Mouse (Mus musculus) kidney, adult 18-20 months (tissue): ENCODE measurements at regions not wholly inside any gene's neighbourhood (a gene's known extent, or its start where the extent isn't known, plus 50 kb on each side); places are given as distances from the start of the nearest gene placed in this dataset.

Experiments used
- DNase-seq: peaks from one replicate; pipeline ENCODE4 v3.0.0; 2021

GRCm38 (mm10) chr13:34462206-34462807 lies 117.3 kb upstream of the Slc22a23 start:
- DNase-seq: peak; percentile 10

- DNase-seq: no peak
Observed at GRCm38 (mm10) chr13:34460969-34461368, 116.0 kb upstream of the Slc22a23 start.

DNA sequence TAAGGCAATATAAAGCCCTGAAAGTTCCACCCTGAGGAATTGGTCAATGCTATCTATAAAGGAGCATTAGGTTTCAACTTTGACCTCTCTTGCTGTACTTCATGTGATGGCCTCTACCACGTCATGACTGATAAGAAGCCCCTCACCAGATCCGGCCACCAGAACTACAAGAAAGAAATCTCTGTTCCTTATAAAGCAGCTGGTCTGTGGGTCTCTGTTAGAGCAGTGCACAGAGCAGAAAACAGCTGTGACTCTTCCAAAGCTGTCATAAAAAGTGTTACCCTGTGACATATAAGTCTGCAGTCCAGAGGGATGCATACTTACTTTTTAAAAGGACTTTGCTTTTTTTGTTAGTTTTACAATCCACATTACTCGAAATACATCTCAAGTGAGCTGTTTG lies 111.1 kb upstream of the Slc22a23 start:
- no peak for DNase-seq

- DNase-seq: no peak
Observed at GRCm38 (mm10) chr13:34446806-34447205, 101.8 kb upstream of the Slc22a23 start.

- no peak for DNase-seq
Observed at GRCm38 (mm10) chr13:34446327-34446726, 101.3 kb upstream of the Slc22a23 start.

DNA sequence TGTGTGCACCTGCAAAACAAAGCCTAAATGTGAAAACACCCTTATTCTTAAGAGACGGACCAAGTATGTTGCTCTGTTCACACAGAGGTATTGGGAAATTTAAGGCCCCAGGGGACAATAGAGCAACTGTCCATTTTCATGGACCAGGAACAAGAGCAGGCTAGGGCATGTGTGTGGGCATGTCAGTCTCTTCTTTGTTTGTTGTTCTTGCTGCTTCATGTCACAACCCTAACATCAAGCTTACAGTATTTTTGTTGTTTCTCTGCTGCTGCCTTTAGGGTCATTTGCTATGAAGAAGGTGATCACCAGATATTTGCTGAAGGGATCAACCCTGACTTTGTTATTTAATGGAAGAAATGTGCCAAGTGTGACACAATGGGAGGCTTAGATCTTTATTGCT lies 96.4 kb upstream of the Slc22a23 start:
- DNase-seq: no peak

DNA sequence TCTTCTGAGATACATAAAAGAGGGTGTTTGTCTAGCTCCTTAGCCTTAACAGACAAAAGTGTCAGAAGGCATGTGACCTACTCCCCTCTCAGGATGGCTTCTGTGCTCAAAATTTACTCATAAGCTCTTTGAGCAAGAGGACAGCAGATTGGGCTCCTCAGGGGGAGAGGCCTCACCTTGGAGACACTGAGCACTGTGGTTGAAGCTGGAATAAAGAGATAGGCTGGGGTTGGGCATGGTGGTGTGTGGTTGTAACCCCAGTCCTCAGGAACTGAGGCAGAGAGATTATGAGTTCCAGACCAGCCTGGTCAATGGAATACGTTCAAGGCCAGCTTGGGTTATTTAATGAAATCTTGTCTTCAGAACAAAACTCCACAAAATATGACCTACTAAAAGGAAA lies 82.5 kb upstream of the Slc22a23 start:
- DNase-seq: no peak

- no peak for DNase-seq
Observed at GRCm38 (mm10) chr13:34424921-34425320, 79.9 kb upstream of the Slc22a23 start.

DNA sequence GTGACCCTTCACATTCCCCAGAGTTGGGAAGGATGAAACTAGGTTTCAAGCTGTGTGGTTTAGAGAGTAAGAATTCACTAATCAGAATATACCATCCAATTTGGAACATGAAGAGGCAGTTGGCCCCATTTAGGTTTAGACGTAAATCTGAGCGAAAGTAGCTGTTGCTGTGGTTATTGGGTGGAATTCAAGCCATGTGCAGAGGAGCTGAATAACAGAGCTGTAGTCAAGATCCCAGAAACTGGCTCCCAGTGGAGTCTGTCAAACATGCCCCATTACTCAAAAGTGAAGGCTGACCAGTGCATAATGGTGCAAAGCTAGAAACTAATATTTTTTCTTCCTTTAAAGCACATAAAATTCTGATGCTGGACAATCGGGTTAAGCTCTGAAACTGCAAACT lies 76.7 kb upstream of the Slc22a23 start:
- DNase-seq: no peak

- no peak for DNase-seq
Observed at GRCm38 (mm10) chr13:34420341-34421156, 75.6 kb upstream of the Slc22a23 start.

GRCm38 (mm10) chr13:34419061-34419460 lies 74.1 kb upstream of the Slc22a23 start:
- DNase-seq: no peak

DNA sequence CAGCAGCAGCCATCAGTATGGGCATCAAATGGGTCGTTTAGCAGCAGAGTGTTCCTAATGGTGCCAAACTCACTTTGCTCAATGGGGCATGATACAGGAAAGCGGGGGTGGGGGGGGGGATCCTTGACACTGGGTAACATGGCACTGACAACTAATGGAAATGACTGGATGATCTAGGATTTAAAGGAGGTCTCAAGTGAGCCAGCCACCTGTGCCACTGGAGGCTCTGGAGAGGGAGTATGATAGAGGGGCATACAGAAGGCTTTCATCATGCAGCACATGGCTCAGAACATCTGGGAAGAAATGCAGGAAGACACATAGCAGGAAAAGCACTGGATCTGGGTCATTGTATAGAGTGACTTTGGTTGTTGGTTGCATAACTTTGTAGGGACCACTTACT lies 71.6 kb upstream of the Slc22a23 start:
- DNase-seq: no peak

GRCm38 (mm10) chr13:34414533-34414932 lies 69.6 kb upstream of the Slc22a23 start:
- DNase-seq: no peak

DNA sequence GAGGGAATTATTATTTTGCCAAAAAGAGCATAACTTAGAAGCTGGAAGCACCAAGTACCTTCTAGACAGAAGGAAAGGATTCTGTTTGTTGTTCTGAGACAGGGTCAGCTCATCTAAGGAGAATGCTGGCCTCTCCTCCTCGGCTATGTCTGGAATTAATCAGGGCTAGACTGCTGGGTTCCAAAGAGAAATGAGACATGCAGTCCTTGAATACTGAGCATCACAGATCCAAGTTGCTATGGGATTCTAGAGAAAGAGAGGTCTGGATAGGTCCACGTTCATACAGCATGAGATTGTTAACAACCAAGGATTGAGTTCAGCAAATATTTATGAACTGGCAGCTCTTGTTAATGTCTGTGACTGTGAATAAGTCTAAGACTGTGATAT lies 63.7 kb upstream of the Slc22a23 start:
- no peak for DNase-seq

GRCm38 (mm10) chr13:34408007-34408668 lies 63.2 kb upstream of the Slc22a23 start:
- DNase-seq: no peak

DNA sequence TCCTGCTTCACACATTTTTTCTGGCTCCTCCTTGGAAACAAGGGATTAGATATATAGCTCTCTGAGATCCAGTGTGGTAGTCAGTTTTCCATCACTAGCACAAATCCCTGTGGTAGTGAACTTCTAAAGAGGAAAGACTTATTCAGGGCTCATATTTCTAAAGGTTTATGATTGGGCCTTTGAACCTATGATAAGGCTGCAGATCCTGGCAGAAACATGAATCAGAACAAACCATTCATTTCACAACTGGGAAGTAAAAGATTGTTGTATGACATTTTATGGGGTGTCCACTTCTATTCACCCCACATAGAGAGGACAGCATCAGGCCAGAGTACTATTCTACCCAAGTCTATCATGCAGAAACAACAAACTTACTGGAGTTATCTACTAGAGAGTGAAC lies 61.3 kb upstream of the Slc22a23 start:
- DNase-seq: no peak

DNA sequence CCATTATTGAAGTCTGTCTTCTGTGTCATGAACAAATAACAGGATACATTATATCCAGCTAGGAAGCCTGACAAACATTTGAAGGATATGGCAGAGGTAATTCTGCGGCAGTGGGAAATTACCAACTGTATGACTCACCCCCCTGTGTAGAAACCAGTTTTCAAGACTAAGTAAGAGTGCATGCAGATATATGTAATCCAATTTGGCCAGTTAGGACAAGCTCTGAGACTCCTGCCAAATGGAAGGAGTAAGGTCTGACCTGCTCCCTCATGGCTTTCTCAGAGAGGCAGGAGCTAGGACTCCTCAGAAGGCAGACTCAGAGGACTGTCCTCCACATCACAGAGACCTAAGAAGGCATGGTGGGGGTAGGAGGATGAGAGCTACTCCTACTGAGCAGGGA lies 57.6 kb upstream of the Slc22a23 start:
- no peak for DNase-seq

DNA sequence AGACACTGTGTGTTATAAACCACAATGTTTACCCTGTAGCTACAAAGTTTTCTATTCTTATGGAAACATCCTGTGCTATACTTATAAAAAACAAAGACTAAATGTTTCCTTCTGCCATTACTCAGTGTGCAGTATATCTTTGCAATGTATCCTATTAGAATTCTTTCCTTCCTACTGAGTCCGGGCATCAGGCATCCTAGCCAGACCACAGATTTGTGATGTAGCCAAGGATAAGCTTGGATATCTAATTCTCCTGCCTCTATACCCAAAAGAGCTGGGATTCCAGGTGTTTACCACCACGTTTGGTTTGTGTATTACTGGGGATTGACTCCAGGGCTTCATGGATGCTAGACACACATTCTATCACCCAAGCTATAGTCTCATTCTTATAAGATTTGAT lies 56.0 kb upstream of the Slc22a23 start:
- DNase-seq: no peak

DNA sequence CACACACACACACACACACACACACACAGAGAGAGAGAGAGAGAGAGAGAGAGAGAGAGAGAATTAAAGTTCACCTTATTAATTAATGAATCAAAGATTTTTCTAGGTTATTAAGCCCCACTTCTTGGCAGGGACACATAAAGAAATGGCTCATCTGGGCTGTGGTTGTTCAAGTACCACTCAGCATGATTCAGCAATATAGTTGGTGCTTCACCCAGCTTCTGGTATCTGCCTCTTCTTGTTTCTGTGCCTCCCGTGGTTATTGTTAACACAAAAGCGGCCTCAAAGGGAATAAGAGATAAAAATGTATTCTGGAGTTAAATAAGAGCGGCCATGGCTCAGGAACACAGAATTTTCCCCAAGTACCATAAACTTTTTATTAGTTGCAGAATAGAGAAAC lies 53.9 kb upstream of the Slc22a23 start:
- no peak for DNase-seq

DNA sequence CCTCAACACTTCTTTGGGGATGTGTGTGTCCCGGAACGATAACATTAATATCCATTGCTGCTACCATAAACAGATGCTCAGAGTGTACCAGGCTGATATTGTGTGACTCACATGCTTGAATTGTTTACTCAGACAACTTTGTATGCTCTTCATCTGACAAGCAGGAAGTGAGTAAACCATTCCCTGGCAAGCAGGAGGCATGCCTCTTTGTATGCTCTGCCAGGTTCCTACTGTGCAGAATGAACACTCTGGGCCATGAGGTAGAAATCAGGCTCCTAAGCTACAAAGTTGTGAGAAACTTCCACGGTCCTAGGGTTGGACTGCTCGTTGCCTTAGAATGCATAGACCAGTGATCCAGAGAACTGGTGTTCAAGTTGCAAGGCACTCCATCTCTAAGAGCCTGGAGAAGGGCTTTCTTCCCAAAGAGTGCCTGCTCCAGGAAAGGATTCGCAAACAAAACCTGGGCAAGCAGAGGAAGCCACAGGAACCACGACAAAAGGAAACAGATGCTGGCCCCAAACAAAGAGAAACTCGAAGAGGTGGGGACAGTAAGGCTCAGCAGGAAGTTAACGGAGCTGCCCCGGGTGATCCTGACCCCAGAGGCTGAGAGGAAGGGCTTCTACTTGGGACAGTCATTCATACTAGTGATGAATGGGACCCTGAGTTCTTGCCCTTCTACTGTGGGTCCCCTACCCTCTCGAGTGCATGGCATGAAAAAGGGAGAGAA lies 53.2 kb upstream of the Slc22a23 start:
- DNase-seq: no peak

- no peak for DNase-seq
Observed at GRCm38 (mm10) chr13:34395504-34395903, 50.5 kb upstream of the Slc22a23 start.

DNA sequence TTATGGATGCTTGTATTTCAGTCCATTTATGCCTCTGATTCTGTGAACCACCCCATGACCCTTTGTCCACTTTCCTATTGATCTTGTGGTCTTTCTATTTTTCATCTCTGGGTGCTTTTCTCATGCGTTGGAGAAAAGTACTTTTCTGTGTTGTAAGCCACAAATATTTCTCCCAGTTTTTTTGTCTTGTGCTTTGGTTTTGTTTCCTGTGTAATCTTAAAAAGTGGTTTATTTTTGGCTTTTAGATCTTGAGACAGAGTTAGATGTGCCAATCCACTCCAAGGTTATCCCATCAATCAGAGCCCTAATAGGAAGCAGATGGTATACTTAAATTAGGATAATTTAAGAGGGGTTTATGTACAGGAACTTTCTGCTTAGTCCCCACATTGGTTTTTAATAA lies 50.0 kb upstream of the Slc22a23 start:
- DNase-seq: no peak
